Mouse (Mus musculus) urinary bladder, postnatal 14 days (tissue): ENCODE results near the gene Drosha.

ENCODE experiments used
- DNase-seq: peaks from one replicate; pipeline ENCODE4 v3.0.0; 2021; ENCODE audit warnings: low spot score

Drosha gene

DNA sequence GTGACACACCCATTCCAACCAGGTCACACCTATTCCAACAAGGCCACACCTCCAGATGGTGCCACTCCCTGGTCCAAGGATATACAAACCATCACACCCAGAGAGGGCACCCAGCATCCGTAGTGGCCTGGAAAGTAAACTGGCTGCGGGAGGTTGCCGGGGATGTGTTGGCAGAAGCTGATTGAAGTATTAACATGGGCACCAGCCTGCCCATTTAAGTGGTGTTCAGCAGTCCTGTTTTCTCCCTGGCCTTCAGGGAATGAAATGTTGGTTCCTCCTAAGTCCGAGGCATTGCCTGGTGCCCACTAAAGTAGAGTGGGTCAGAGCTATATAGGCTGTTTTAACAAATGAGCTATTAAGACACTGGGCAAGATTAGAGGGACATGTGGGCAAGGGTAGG, 8.0 kb downstream of the Drosha start:
- no peak for DNase-seq

DNA sequence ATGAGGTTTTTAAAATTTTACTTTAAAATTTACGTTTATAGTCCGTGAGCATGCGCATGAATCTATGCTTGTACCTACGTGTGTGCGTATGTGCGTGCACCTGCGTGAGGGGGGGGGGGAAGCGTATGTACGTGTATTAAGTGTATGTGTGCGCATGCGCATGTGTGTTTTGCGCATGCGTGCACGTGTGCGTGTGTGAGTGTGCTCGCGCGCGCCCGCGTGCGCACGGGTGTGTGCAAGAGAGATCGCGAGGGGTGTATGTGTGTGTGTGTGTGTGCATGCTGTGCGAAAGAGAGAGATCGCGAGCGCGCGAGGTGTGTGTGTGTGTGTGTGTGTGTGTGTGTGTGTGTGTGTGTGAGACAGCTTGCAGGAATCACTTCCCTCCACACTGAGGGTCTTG, 8.8 kb downstream of the Drosha start:
- no peak for DNase-seq

GRCm38 (mm10) chr15:12834231-12834630, 9.6 kb downstream of the Drosha start:
- DNase-seq: no peak

DNA sequence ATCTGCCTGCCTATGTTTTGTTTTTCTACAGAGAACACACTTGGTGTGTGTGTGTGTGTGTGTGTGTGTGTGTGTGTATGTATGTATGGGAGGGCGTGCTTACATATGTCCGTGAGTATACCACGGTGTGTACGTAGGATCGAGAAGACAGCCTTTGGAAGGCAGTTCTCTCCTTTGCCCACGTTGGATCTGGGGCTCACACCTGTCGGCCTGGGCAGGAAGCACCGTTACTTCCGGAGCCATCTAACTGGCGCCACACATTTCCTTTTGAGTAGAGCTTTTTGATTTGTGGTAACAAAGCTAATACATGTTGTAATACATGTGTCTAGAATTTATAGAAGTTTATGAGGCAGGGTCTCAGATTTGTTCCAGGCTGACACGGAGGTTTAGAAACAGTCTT, 16.1 kb downstream of the Drosha start:
- no peak for DNase-seq

- DNase-seq: no peak
Measured at GRCm38 (mm10) chr15:12842833-12843232, 18.2 kb downstream of the Drosha start.

DNA sequence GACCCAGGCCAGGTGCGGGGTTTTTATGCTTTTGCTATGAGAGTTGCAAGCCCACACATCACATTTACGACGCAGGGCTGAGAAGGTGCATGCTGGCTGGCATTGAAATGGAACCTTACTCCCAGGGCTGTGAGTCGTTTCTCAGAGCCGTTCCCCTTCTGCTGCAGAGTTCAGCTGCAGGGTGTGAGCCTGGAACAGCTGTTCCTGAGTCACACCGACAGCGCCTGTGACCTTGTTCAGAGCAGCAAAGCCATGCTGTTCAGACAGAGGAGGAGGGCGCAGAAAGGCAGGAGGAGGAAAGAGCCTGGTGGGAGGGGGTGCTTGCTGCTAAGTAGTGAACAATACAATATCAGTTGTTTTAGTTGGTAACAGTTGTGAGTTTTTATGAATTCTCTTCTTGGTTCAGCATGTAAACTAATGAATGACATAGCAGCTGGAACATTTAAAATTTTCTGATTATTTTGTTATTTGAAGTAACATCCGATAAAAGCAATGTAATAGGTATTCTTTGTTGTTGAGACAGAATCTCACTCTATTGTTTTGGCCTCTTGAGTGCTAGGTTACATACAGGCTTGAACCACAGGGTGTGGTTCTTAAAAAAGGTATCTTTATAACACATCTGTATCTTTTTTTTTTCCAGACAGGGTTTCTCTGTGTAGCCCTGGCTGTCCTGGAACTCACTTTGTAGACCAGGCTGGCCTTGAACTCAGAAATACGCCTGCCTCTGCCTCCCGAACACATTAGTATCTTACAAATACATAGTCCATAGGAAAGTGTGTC, 23.8 kb downstream of the Drosha start:
- DNase-seq: no peak

GRCm38 (mm10) chr15:12849373-12849772, 24.8 kb downstream of the Drosha start:
- no peak for DNase-seq

DNA sequence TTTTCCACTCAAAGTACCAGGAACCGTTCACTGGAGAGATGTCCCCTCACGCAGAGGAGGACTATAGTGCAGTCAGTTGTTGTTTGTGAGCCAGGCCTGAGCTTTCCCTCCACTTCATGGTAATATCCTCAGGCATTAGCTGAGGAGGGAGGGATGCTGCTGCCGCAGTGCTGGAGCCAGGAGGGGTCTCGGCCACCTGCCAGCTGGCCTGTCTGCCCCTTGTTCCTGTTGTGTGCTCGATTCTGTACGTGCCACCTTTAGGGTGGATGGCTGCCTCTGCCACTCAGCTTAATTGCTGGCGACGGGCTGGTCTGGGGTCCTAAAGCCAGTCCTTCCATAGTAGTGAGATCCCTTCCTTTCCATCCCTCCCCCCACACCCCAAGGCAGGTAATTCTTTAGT, 28.9 kb downstream of the Drosha start:
- no peak for DNase-seq

DNA sequence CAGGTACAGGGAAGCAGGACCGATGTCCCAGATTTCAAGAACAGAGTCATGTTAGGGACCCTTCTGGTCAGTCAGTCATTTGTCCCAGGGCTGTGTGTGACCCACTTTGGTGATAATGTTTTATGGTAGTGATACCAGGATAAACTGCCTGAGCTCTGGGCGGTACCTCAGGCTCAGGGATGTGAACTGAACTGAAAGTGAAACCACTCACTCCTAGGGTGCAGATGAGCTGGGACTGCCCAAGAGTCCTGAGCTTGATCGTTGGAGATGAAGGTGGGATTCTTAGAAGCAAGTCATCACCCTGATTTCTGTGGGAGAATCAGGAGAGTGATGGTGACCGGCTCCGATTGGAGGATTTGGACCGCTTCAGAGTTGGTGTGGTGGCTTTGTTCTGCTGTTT, 32.2 kb downstream of the Drosha start:
- no peak for DNase-seq

- DNase-seq: no peak
Measured at GRCm38 (mm10) chr15:12857840-12858516, 33.4 kb downstream of the Drosha start.

- no peak for DNase-seq
Measured at GRCm38 (mm10) chr15:12858645-12859044, 34.0 kb downstream of the Drosha start.

DNA sequence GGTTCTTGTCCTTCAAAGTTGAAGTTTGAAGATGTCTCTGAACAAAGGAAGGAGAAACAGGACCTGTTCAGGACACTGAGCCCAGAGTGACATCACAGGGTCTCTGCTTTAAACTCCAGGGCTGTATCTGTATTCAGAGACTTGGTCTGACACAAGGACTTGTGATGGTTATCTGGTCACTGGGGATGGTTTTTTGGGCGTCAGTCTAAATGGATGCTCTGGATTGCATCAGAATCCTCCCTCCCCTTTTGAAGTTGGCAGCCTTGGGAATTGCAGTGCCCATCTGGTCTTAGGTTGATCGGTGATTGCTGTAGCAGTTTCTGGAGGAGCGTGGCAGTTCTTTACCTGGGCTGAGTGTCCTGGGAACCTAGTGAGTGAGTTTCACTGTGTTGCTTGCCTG, 37.4 kb downstream of the Drosha start:
- no peak for DNase-seq

- DNase-seq: no peak
Measured at GRCm38 (mm10) chr15:12863669-12864068, 39.1 kb downstream of the Drosha start.

- DNase-seq: no peak
Measured at GRCm38 (mm10) chr15:12865595-12866314, 41.1 kb downstream of the Drosha start.

- DNase-seq: no peak
Measured at GRCm38 (mm10) chr15:12867269-12867668, 42.7 kb downstream of the Drosha start.

GRCm38 (mm10) chr15:12875442-12876176, 51.0 kb downstream of the Drosha start:
- DNase-seq: no peak

DNA sequence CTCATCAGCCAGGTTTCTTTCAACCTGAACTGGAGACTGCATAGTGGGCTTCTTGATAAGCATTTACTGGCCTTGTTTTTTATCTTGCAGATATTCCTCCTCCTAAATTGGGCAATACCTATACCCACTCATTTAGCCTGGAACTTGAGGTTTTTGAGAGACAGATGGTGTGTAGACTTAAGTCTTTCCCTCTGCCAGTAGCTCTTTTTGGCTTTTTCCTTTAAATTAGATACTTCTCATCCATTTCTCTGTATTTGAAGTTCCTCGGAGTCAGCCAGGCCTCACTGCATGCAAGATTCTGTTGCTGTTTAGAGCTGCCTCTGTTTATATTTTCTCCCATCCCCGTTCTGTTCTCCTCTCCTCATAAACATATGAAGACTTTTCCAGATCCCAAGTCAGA, 51.7 kb downstream of the Drosha start:
- no peak for DNase-seq

DNA sequence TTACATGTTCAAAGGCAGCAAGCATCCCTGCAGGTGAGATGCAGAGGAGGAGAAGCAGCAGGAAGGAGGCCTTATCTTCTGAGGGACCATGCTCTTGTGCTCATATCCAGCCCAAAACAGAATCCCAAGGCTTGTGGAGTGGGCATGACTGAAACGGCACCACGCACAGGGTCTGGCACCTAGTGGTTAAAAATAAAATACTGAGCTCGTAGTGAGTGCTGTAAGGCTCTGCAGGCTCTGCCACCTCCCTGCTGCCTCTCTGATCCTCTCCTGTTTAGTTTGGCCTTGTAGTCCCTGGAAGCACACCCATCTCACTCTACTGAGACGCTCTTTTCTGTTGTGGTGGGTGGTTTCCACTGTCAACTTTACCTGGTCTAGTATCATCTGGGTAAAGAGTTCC, 52.3 kb downstream of the Drosha start:
- no peak for DNase-seq

DNA sequence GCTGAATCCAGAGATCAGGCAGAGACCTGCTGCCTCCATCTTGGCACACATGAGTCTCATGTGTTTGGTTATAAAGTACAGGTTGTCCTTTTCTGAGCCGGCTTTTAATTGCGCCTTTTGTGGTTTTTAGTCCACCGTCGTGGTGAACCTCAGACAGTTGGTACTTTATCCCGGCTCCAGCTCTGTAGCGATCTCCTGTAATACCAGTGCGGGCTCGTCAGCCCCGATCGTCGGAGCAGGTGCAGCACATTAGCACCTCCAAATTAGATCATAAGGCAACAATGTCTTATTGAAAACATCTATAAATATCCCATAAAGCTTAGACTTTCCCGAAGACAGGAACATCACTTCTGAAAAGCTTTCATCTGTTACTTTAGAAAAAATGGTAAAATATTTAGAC, 53.3 kb downstream of the Drosha start:
- DNase-seq: no peak

GRCm38 (mm10) chr15:12878581-12878980, 54.0 kb downstream of the Drosha start:
- no peak for DNase-seq

DNA sequence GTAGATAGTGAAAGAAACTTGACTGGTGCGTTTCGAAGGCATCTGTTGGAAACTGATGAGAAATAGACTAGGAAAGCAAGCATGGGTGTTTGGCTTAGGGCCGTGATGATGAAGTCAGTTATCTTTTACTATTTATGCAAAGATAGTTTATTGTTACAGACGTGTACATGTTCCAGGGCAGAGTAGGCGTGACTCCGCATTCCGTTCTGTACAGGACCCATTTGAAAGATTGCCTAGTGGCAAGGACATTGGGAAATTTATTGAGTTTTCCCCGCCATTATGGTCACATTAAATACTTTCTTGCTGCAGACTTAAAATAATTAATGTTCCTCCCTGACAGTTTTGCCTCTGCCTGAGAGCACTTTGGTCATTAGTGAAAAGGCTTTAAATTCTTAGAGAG, 55.3 kb downstream of the Drosha start:
- no peak for DNase-seq

DNA sequence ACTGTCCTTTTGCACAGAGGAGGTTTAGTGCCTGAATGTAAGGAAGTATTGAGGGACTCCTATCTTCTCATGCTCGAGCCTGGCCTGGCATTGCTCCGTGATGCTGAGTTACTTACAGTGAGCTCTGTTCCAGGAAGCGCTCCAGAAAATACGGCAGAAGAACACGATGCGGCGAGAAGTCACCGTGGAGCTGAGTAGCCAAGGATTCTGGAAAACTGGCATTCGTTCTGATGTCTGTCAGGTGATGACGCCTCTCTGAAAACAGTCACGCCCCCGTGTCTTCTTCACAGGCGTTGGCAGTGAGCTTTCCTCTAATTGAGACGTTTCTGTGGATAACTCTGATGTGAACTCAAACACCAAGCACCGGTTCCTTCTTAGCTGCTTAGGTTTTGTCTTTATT, 60.2 kb downstream of the Drosha start:
- DNase-seq: no peak
